Mouse (Mus musculus) gastrocnemius, postnatal 10 days (tissue): Measurements from ENCODE around the gene Ccnj. TPM values are rescaled to one million over a fixed set of nuclear protein-coding genes. Genes with fewer than 3 reads are reported as not detected.
A peak's percentile ranks its signal among the peaks of the same experiment; 100 is the strongest.

Experiments used
- DNase-seq: peaks from one replicate; pipeline ENCODE4 v3.0.0; 2021; ENCODE audit warnings: mixed read lengths
- long read RNA-seq, 2 experiments: library from polyadenylated mRNA; stranded (forward); transcript quantifications; one replicate each; pipeline ENCODE4 v2.0.0; 2021
- total RNA-seq, 2 experiments: library from RNA; stranded (reverse); gene quantifications; 2 replicates each; pipeline ENCODE4 v1.2.3; 2021

Ccnj gene
- total RNA-seq: 1 to 10 TPM; 4.4 to 5.2 TPM
- long read RNA-seq, experiment 1, partial matches to known transcripts: 1 of 2 reads
- long read RNA-seq, experiment 1, other reads (novel, unspliced or antisense): 1 of 2 reads
- long read RNA-seq, experiment 2, partial matches to known transcripts: 0 of 1 reads
- long read RNA-seq, experiment 2, other reads (novel, unspliced or antisense): 1 of 1 reads

DNA sequence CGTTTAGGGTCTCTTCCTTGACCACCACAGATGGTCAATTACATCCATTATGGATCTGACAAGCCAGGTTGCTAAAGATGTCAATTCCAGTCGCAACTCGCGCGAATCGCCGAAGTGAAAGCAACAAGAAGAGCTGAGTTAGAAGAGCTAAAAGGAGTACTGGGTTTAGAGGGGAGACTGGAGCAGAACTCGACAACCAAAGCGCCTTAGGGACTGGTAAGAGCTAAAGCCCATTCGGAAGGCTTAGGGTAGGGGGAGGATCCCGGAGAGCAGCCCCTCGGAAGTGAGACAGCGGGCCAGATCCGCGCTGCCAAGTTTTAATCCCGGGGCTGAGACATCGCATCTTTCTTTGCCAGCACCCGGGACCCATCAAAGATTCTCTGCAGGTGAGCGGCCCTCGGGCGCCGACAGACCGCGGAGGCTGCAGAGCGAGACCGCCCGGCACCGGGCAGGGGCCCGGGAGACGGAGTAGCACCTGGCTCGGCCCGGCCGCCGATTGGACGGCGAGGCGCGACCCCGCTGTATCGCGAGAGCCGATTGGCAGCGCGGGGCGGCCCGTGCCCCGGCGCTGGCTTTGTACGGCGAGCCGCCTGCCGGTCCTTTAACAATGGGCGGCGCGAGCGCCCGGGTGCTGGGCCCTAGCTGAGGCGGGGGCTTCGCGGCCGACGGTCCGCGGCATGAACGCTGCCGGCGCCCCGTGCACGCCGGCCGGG is at the start of gene Ccnj:
TSS of gene Ccnj (plus strand) at position 577 of the 713 bp plus-strand sequence.
- DNase-seq: peak; percentile 92

DNA sequence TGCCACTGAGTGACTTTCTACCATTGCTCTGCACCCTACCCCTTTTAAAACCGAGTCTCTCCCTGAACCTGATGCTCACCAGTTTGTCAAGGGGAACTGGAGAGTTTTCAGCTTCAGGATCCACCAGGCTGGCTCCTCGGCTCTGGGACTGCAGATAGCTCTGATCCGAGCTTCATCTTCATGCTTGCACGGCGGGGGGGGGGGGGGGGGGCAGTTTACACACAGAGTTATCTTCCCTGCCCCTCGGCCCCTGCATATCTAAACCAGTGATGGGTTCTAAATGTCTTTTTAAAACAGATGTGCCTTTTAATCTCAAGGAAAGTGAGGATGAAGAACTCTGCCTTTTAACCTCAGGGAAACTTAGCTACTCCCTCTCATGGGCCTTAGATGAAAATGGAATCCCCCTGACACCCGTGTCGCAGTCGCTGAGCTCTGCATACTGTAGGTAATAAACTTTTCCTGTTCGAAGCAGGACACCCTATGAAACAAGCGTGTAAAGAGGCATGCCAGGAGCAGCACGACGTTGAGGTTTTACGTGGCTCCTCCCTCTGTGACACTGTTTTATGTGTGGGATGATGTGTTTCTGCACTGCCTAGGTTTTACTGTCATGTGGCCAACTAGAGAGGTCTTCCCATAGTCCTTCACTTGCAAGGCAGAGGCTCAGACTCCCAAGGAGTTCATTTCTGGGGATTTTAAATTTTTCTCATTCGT is 42.9 kb upstream of the Ccnj start:
- no peak for DNase-seq

DNA sequence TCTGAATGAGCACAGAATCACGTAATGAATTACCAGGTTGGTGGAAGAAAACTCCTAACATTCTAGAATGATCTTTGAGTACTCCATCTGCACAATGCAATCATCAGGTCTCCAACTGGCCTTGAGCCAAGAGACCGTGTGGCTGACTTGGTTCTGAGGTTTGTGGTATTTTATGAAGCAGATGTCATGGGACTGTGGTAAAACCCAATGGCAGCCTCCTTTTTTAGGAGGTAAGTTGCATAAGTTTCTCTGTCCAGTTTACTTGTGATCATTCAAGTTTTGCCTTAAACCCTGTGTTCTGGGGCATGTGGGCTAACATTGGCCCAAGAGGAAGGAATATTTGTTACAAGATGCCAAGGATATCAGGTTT is 42.4 kb upstream of the Ccnj start:
- DNase-seq: no peak

DNA sequence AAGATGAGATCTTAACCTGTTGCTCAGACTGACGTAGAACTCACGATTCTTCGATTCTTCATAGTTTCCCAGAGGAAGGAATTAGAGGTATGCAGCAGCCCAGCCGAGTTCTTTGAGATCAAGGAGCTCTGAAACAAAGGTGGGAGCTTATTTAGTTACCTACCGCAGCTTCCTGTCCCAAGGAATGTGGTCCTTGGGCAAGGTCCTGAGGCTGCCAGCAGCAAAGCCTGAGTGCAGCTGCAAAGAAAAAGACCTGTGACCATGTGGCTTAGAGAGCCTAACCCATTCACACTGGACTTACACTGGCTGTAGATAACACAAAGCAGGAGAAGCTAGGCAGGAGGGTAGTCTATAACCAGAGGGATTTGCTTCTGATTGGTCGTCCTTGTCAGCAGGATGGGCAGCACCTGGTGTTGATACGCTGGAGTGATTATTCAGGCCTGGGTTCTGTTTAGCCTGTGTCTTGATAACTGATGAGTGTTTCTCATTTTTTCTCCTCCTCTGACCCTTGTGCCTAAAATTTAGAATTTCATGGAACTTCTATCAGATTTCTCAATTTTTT is 25.8 kb upstream of the Ccnj start:
- DNase-seq: no peak

DNA sequence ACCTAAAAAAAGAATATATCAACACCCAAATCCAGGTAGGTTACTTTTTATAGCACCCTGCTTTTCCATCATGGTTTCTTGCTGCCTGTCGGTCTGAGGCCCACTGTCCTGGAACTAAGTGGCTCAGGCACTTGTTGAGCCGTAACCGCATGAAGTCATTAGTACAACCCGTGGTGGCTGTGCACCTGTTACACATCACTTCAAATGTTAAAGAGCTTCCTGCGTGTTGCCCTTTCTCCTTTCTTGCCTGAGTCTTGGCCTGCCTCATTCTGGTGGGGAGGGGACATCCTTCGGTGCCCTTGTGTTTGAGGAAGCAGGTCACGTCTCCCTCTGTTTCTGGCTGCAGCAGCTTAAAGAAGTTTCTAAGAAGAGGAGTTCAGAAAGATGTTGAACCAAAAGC is 21.2 kb upstream of the Ccnj start:
- DNase-seq: no peak

DNA sequence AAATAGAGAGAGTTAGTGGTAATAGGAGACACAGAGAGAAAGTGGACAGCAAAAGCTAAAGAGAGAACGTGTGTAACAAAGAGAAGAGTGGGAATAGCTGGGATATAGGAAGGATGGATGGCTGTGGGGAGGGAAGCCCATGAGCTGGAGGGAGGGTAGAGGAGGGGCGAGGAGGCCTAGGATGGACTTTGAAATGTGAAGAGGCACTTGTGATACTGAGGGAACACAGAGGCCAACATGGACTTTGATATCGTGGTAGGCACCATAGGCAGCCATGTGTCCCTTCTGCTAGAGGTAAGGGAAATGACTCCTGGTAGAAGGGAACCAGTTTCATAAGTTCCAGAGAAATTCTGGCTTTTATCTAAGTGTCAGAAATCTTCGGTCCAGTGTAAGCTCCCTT is 19.2 kb upstream of the Ccnj start:
- DNase-seq: no peak

DNA sequence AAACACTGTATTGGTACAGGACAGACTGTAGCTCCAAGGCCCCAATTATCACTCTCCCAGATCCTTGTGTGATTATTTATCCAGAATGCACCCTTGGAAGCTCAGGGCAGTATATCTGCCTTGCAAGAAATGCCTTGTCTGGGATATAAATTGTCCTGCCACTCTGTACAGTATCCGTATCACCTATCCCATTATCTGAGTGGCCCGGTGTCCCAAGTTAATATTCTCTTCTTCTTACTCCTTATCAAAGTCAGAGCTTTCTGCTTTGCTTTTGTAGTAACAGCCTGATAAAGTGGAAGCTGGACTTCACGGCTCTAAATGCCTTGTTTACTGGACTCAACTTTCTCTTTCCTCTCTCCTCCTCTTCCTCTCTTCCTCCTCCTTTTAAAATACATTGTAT is 18.3 kb upstream of the Ccnj start:
- DNase-seq: no peak

DNA sequence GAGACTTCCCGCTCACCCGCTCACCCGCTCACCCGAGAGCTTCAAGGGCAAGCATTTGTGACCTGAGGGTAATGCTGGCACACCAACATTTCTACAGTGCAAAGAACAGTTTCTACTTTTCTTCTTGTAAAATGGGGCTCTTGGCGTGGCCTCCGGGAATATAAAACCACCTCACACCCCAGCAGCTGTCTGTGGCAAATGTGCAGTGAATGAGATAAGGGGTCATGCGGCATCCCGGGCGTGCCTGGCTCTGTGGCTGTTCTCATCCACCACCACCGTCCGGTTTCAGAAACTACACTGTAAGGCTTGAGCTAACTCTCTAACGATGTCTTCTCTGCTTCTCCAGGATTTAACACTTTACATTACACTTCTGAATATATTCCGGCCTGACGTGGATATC is 17.7 kb upstream of the Ccnj start:
- DNase-seq: no peak

DNA sequence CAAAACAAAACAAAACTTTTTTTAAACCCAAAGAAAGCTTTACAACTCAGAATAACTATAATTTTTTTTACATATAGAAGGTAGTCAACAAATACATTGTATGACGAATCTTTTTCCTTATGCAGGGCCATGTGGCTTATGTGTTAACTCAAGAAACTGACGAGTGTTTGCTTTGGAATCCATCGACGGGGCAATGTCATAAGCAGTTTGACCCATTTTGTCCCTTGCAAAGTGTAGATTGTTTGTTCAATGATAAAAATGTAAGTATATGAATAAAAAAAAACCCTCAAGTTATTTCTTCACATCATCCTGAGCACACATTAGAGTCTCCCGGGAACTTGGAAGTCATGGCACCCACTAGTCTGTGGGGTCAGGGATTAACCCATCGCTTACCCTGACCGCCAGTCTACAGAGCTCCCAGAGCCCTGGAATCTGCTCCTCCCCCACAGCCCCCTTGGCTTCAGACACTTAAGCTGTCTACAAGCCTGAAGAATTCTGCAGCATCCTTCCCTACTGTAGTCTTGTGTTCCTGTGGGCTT is 15.4 kb upstream of the Ccnj start:
- DNase-seq: no peak

DNA sequence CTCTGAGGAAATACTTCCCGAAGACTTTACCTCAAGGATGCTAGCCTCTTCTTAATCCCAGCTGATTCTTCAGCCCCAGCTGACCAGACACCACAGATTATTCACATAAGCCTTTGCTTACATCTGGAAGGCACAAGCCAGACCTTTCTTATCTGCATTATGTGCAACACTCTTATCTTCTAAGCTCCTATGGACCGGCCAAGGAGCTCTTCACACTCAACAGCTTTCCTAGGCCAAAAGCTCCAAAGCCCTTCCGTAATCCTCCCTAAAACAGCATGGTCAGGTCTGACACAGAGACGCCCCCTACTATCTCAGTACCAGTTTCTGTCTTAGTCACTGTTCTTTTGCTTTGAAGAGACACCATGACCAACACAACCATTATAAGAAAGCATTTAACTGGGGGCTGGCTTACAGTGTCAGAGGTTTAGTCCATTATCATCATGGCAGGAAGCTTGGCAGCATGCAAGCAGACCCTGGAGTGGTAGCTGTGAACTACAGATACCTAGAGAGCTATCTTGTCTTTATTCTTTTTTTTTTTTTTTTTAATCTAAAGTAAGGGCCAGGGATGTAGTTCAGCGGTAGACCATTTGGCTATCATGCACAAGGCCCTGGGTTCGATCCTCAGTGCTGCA is 13.1 kb upstream of the Ccnj start:
- no peak for DNase-seq

DNA sequence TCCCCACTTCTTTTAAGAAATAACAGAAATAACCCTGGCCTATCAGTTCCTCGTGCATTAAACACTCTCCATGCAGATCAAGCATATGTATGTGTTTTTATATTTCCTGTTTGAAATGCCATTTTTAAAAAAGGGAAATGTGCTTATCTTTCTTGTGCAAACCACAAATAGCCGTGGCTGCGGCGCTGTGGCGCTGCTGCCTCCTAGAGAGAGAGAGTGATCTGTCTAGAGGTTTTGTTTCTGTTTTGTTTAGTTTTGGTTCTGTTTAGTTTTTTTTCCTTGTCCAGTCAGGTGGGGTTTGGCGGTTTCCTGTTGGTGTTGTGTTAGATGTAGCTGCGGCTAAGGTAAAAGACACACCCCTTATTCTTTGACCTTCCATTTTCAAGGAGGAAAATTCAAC is 12.3 kb upstream of the Ccnj start:
- DNase-seq: no peak

DNA sequence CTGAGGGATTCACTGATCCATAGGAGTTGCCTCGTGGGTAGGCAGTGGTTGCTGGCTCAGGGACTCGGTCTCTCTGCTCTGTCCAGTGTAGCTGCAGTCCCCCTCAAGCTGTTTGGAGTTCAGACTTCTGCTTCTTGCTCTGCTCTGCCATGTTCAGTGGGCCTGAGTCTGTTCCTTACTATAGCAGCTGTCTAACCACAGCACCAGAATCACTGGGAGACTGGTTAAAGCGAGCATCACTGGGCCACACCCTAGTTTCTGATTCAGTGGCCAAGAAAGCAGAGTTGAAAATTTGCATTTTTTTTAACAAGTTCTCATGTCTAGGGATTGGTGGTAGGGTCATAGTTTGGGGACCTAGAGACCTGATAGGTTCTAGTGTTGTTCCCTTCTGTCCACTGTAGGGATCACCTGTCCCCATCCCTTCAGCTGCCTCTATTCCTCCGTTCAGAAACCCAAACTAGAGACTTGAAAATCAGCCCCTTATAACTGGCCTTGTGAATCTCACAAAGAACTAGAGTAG is 9.7 kb upstream of the Ccnj start:
- no peak for DNase-seq

DNA sequence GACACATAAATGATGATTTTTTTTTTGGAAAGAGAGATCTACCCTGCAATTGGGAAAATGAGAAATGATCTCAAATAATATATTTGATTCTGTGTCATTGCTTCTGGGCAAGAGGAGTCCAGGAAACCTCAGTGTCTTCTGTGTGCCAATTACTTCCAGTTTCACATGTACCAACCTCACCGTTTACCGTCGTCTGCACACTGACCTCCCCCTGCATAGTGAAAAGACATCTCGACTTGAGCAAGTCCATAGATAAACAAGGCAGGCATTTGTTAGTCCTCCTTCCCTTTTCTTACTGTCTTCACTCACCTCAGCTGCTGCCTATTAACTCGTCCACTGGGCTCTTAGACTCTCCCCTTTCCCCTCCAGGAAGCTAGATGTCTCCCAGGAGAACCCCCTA is 5.4 kb upstream of the Ccnj start:
- DNase-seq: no peak

DNA sequence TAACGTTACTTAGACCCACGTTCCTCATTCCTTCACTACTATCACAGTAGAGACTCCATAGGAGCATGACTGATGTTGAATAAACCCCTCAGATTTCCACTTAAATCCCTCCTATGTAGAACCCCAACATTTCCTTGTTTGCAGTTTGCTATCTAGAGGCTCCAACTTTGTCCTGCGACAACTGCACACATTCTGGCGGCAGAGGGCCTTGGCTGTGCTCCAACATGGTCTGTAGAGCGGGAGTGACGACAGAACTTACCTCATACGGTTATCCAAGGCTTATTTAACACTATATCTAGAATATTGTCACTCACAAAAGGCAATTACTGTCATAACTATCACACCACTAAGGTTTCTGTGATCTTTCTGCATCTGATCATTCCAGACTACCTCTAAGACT is 4.3 kb upstream of the Ccnj start:
- no peak for DNase-seq

DNA sequence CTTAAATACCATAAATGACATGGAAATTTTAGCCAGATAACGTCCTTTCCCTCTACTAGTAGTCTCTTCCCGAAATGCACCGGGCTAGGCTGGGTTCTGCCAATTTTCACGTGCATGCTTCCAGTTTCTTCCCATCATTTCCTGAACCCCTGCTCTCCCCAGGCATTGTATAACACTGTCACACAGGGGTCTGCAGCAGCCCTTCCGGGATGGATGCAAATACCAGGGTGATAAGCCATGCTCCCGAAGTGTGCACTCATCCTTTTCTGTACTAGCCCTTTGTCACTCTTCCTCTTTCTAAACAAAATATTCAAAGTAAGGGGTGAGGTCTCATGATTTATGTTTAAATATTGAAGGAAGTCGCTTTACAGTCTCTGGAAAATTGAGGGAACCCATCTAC is 881 bp upstream of the Ccnj start:
- no peak for DNase-seq

DNA sequence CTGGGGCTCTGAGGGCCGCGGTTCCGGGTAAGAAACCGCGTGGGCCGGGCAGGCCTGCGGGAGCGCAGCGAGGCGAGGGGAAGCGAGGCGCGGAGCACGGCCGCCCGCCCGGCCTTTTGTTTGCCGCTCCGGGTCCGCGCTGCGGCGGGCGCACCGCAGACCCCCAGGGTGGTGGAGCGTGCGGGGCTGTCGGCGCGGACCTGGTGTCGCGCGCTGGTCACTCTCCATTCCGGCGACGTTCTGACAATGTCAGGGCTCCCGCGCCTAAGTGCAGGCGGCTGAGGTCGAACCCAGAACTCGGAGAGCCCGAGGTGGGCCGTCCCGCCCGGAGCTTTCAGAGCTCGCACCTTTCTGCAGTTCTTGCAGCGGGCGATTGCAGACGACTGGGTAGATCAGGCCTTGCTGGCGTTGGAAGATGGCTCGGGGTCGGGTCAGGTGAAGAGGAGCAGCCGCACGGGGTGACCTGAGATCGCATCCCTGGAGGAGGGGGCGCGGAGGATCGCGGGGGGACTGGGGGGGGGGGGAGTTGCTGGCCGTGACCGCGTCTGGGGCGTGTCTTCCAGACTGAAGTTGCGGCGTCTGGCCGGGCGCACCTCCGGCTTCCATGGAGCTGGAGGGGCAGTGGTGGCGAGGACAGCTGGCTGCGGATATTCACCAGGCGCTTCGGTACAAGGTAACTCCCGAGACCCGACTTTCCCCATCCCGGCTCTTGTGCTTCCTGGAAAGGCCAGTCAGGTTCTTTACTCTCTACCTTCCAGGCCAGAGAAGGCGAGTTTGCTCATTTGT is 530 bp downstream of the Ccnj start:
- DNase-seq: peak; percentile 44

DNA sequence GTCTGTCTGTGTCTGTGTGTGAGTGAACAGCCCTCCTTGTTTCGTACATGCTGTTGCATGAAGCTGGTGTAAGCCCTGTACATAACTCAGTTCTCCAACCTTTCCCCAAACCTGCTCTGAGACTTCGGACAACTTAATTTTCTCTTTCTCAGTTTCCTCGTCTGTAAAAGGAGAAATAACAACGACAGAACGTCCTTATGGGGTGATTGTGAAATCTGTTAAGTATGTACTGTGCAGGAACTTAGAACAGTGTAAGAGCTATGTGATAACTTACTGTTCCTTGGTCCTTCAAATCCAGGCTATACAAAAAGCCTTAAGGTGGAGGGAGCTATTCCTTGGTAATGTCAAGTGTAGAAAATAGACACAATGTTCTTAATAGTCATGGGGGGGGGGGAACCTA is 1.3 kb downstream of the Ccnj start:
- DNase-seq: no peak

DNA sequence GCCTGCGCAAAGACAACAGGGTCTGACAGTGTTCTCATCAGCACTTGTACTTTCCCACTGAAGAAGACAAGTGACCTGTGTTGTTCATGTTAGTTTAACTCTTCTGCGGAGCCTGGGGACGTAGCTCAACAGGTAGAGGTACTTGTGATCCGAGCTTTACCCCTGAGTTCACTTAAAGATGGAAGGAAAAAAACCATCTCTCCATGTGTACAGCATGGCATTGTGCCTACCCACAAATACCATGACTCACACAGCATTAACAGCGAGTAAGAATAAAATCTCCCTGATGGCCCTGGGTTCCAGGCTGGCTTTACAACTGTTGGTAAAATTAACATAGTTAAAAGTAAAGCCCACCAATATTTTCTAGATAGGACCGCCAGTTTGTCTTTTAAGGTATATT is 3.4 kb downstream of the Ccnj start:
- DNase-seq: no peak

DNA sequence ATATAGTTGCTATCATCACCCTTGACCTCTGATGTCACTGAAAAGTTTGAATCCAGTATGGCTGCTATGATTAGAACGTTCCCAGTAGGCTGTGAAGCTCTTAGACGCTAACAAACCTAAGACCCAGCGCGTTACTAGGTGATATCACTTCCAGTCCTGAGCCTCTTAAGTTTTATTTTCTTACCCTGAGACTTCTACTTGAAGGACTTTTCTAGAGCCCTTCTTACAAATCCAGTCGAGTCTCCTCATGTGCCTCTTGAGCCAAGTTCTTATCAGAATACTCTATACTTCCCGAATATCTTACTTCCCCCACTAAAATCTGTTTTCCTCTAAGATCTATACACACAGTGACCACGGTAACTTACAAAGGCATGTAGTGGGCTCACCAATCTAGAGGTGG is 7.1 kb downstream of the Ccnj start:
- no peak for DNase-seq

DNA sequence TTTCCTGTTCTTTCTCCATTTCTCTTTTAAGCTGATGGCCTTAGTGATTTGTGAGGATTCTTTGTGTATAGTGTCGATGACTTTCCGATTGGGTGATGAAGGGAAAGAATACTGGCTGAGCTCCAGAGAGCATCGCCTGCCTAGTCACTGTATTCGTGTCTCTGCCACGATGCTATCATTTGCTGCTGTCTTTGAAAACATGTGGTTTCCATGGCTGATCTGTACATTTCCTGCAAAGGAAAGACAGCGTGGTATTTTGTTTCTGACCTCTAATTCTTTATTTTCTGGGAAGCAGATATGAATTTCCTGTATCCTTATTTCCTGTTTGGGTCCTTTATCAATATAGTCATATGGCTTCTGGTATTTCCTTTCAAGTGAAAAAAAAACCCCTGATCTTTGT is 9.2 kb downstream of the Ccnj start:
- DNase-seq: no peak

DNA sequence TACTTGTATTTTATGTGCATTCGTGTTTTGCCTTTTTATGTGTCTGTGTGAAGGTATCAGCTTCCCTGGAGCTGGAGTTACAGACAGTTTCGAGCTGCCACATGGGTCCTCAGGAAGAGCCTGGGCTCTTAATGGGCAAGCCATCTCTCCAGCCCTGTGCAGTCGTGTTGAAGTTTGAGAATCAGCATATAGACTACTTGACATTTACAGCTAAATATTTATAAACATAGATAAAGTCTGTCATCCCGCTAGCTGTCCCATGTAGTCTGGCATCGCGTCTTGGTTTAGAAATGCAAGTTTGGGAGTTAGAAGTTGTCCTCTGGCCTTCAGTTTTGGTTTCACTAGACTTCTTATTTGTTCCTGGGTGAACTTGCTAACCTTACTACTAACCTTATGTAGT is 10.0 kb downstream of the Ccnj start:
- no peak for DNase-seq

DNA sequence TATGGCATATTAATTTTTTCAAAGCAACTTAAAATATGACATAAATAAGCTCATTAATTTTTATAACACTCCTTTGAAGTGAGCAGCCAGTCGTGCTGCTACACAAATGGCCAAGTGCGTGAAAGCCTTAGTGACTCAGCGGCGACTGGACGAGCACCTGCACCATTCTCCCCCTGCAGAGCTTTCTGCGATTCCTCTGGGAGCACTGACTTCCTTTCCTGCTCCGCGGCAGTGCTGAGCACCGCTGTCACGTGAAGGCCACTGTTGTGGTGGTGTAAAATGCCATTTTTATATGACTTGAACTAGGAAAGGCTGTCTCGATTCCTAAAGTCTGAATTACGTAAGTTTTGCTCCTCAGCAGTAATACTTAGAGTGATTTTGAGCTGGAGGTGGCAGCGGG is 10.5 kb downstream of the Ccnj start:
- no peak for DNase-seq
